Mouse (Mus musculus) cortical plate, adult 2 months (tissue): ENCODE data around the gene Cd180.

Experiments
- CTCF ChIP-seq: fragments of 200-500 bp; IDR thresholded peaks from 2 replicates; pipeline ENCODE4 v1.5.1; 2011; ENCODE audit warnings: mild to moderate bottlenecking, control low read depth, low read length; ENCODE audit not compliant: insufficient read depth; ENCODE audit errors: extremely low read depth
- POLR2A ChIP-seq: fragments of 200-500 bp; IDR thresholded peaks from 2 replicates; pipeline ENCODE4 v1.6.1; 2011; ENCODE audit warnings: mild to moderate bottlenecking, low read length, control low read depth; ENCODE audit not compliant: insufficient read depth; ENCODE audit errors: extremely low read depth

DNA sequence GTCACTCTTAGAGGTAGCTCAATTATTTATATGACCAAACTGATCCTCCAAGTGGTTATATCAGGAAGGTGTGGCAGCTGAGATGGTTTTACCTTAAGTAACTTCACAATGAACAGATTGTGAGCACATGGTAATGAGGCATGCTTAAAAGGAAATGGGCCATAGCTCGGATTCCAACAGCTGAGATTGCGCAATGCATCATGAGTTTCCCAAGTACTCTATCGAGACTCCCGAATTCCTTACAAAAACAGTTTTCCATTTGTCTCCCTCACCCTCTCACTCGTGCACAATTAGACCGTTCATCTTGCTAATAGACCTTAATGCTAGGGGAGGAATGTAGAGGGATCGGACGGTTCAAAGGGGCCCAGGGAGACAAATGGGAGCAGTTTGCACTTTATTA is 76.8 kb downstream of the Cd180 start:
- TF ChIP-seq CTCF (no peak), POLR2A (no peak)
